Mouse (Mus musculus) liver, embryonic 13.5 days (tissue): ENCODE data around the gene Fastk. TPM values are rescaled to one million over a fixed set of nuclear protein-coding genes. Genes with fewer than 3 reads are reported as not detected.

Experiments used
- ATAC-seq: fragments of 200-750 bp; cut with Nextera tagmentation; 2 replicates; pipeline ENCODE4 v1.8.0; 2017; ENCODE audit warnings: low read depth, mild to moderate bottlenecking, moderate number of reproducible peaks, moderate library complexity
- DNase-seq: peaks from one replicate; pipeline ENCODE4 v3.0.0; 2022
- H3K27ac ChIP-seq: fragments of 300-500 bp; sonication (generic); 2 replicates; pipeline ENCODE4 v1.5.1; 2015; ENCODE audit warnings: moderate library complexity, mild to moderate bottlenecking, inconsistent platforms
- H3K27me3 ChIP-seq: fragments of 300-500 bp; sonication (generic); 2 replicates; pipeline ENCODE4 v1.6.1; 2015; ENCODE audit warnings: mild to moderate bottlenecking, inconsistent platforms
- H3K36me3 ChIP-seq: fragments of 300-500 bp; sonication (generic); 2 replicates; pipeline ENCODE4 v1.6.1; 2015; ENCODE audit warnings: mild to moderate bottlenecking, inconsistent platforms
- H3K4me1 ChIP-seq: fragments of 300-500 bp; sonication (generic); replicated peaks from 2 replicates; pipeline ENCODE4 v1.6.1; 2015; ENCODE audit warnings: inconsistent platforms
- H3K4me2 ChIP-seq: fragments of 300-500 bp; sonication (generic); 2 replicates; pipeline ENCODE4 v1.6.1; 2015; ENCODE audit warnings: inconsistent platforms, mild to moderate bottlenecking, moderate library complexity
- H3K4me3 ChIP-seq: fragments of 300-500 bp; sonication (generic); replicated peaks from 2 replicates; pipeline ENCODE4 v1.5.1; 2015; ENCODE audit warnings: mild to moderate bottlenecking, inconsistent platforms
- H3K9ac ChIP-seq: fragments of 300-500 bp; sonication (generic); 2 replicates; pipeline ENCODE4 v1.6.1; 2015; ENCODE audit warnings: mild to moderate bottlenecking, inconsistent platforms
- H3K9me3 ChIP-seq: fragments of 300-500 bp; sonication (generic); replicated peaks from 2 replicates; pipeline ENCODE4 v1.6.1; 2016; ENCODE audit warnings: inconsistent platforms
- WGBS: fragments of 180-500 bp; shearing (Covaris S2); methylation state at CpG from one replicate; pipeline ENCODE4 v1.1.7; 2015; ENCODE audit not compliant: insufficient replicate concordance; 5-methylcytosine and 5-hydroxymethylcytosine counted together
- polyA plus RNA-seq: library from polyadenylated mRNA; unstranded; fragments of >200 nt; fragmentation: Nextera tagmentation; extraction: Ambion mirVana; gene quantifications from 2 replicates; pipeline ENCODE4 v1.2.1, GENCODE M21; 2015

The Fastk gene
- 56.0 and 59.0 TPM in 2 replicates for polyA plus RNA-seq

- H3K36me3 ChIP-seq, result peaks cover 38% of the 10 kb centered on the region
- peak within 1 kb of the TSS; percentile 89 for H3K9ac ChIP-seq
- ATAC-seq (peak; percentile 81), DNase-seq (peak; percentile 91)
- peaks cover 45% of the 10 kb centered on the region for H3K4me1 ChIP-seq
- H3K4me2 ChIP-seq, result peak within 1 kb of the TSS; percentile 92
- peak within 1 kb of the TSS; percentile 82 for H3K4me3 ChIP-seq
- peak within 1 kb of the TSS; percentile 89 for H3K27ac ChIP-seq
- no peaks in the 10 kb centered on the region for H3K9me3 ChIP-seq
- under 1% methylated on average over 60 of the region's 60 CpGs for WGBS
- H3K27me3 ChIP-seq, result no peaks in the 10 kb centered on the region
Measured at GRCm38 (mm10) chr5:24444746-24445427, at the start of gene Fastk. Gene Fastk, minus strand, starts transcription at chr5:24445287.

GRCm38 (mm10) chr5:24492546-24493285 is 47.6 kb upstream of the Fastk start:
- Histone ChIP-seq H3K27me3 (no peaks in the 10 kb centered on the region), H3K36me3 (peaks cover 89% of the 10 kb centered on the region), H3K4me3 (no peak overlapping the region), H3K4me2 (no peak overlapping the region), H3K9me3 (no peaks in the 10 kb centered on the region), H3K9ac (no peak overlapping the region), H3K4me1 (no peaks in the 10 kb centered on the region), H3K27ac (no peak overlapping the region)
- 84% methylated on average over 16 of the region's 16 CpGs for WGBS
- ATAC-seq (no peak), DNase-seq (no peak)

GRCm38 (mm10) chr5:24490413-24490920 is 45.4 kb upstream of the Fastk start:
- Histone ChIP-seq H3K9ac (no peak overlapping the region), H3K4me2 (no peak overlapping the region), H3K27ac (no peak overlapping the region), H3K4me3 (no peak overlapping the region), H3K36me3 (peaks cover 87% of the 10 kb centered on the region), H3K27me3 (no peaks in the 10 kb centered on the region), H3K9me3 (no peaks in the 10 kb centered on the region), H3K4me1 (peaks cover 5% of the 10 kb centered on the region; the same call in 1 of the 2 replicates)
- WGBS, result 83% methylated on average over 14 of the region's 14 CpGs
- no peak for DNase-seq
- ATAC-seq, result no peak

GRCm38 (mm10) chr5:24486738-24487137 is 41.7 kb upstream of the Fastk start:
- DNase-seq (no peak), ATAC-seq (no peak)
- H3K4me2 ChIP-seq, result no peak overlapping the region
- WGBS, result 76% methylated on average over 5 of the region's 5 CpGs
- H3K9ac ChIP-seq, result no peak overlapping the region
- H3K4me3 ChIP-seq, result no peak overlapping the region
- H3K27me3 ChIP-seq, result no peaks in the 10 kb centered on the region
- no peak overlapping the region for H3K27ac ChIP-seq
- peaks cover 78% of the 10 kb centered on the region for H3K36me3 ChIP-seq
- H3K9me3 ChIP-seq, result no peaks in the 10 kb centered on the region
- peaks cover 24% of the 10 kb centered on the region for H3K4me1 ChIP-seq

GRCm38 (mm10) chr5:24486097-24486496 is 41.0 kb upstream of the Fastk start:
- H3K9ac ChIP-seq, result no peak overlapping the region
- no peak overlapping the region for H3K4me2 ChIP-seq
- no peak for ATAC-seq
- DNase-seq, result peak; percentile 61
- H3K9me3 ChIP-seq, result no peaks in the 10 kb centered on the region
- H3K27ac ChIP-seq, result no peak overlapping the region
- peaks cover 78% of the 10 kb centered on the region for H3K36me3 ChIP-seq
- no peak overlapping the region for H3K4me3 ChIP-seq
- H3K27me3 ChIP-seq, result no peaks in the 10 kb centered on the region
- H3K4me1 ChIP-seq, result peaks cover 29% of the 10 kb centered on the region
- 5% methylated on average over 8 of the region's 8 CpGs for WGBS

GRCm38 (mm10) chr5:24484963-24485362 is 39.9 kb upstream of the Fastk start:
- Histone ChIP-seq H3K4me3 (peak overlapping the region; percentile 35), H3K4me1 (peaks cover 33% of the 10 kb centered on the region), H3K27me3 (no peaks in the 10 kb centered on the region), H3K9ac (peak overlapping the region; percentile 26; the same call in 1 of the 2 replicates), H3K4me2 (peak overlapping the region; percentile 53), H3K9me3 (no peaks in the 10 kb centered on the region), H3K36me3 (peaks cover 78% of the 10 kb centered on the region), H3K27ac (peak overlapping the region; percentile 39; the same call in 1 of the 2 replicates)
- ATAC-seq (no peak), DNase-seq (no peak)
- WGBS, result 82% methylated on average over 22 of the region's 22 CpGs

GRCm38 (mm10) chr5:24483326-24483725 is 38.2 kb upstream of the Fastk start:
- H3K36me3 ChIP-seq, result peaks cover 78% of the 10 kb centered on the region
- WGBS, result 48% methylated on average over 11 of the region's 11 CpGs
- 0 out of 2 replicates have a peak, but pooled peaks have one; percentile 6 for ATAC-seq

GRCm38 (mm10) chr5:24482247-24483079 is 37.4 kb upstream of the Fastk start:
- Histone ChIP-seq H3K4me3 (peak overlapping the region; percentile 16; the same call in 1 of the 2 replicates), H3K4me1 (peaks cover 37% of the 10 kb centered on the region), H3K27ac (peak overlapping the region; percentile 70), H3K27me3 (no peaks in the 10 kb centered on the region), H3K4me2 (peak overlapping the region; percentile 37), H3K9me3 (no peaks in the 10 kb centered on the region), H3K36me3 (peaks cover 78% of the 10 kb centered on the region), H3K9ac (0 out of 2 replicates have a peak overlapping the region, but pooled peaks have one; percentile 17)
- WGBS, result 71% methylated on average over 41 of the region's 41 CpGs
- DNase-seq, result no peak
- peak; percentile 59 for ATAC-seq

More at GRCm38 (mm10) chr5:24483326-24483725, 38.2 kb upstream of the Fastk start:
- Histone ChIP-seq H3K27me3 (no peaks in the 10 kb centered on the region), H3K9ac (no peak overlapping the region; the same call in 1 of the 2 replicates), H3K4me2 (peak overlapping the region; percentile 37), H3K27ac (peak overlapping the region; percentile 70), H3K9me3 (no peaks in the 10 kb centered on the region), H3K4me1 (peaks cover 37% of the 10 kb centered on the region), H3K4me3 (no peak overlapping the region)
- DNase-seq, result peak; percentile 31

- peak; percentile 32 for DNase-seq
- Histone ChIP-seq H3K36me3 (peaks cover 79% of the 10 kb centered on the region), H3K9me3 (no peaks in the 10 kb centered on the region), H3K4me3 (no peak overlapping the region), H3K27me3 (no peaks in the 10 kb centered on the region), H3K4me2 (no peak overlapping the region), H3K9ac (no peak overlapping the region), H3K27ac (no peak overlapping the region), H3K4me1 (peaks cover 37% of the 10 kb centered on the region)
- 21% methylated on average over 4 of the region's 4 CpGs for WGBS
- no peak for ATAC-seq
Measured at GRCm38 (mm10) chr5:24481647-24482046, 36.6 kb upstream of the Fastk start.

GRCm38 (mm10) chr5:24477909-24478308 is 32.8 kb upstream of the Fastk start:
- Histone ChIP-seq H3K27me3 (peaks cover 31% of the 10 kb centered on the region), H3K27ac (no peak overlapping the region), H3K4me1 (peaks cover 52% of the 10 kb centered on the region), H3K9me3 (no peaks in the 10 kb centered on the region), H3K9ac (no peak overlapping the region), H3K4me3 (no peak overlapping the region), H3K4me2 (no peak overlapping the region), H3K36me3 (peaks cover 61% of the 10 kb centered on the region)
- 86% methylated on average over 9 of the region's 9 CpGs for WGBS
- ATAC-seq, result no peak
- DNase-seq, result no peak
